Mouse (Mus musculus) neural tube, embryonic 14.5 days (tissue): ENCODE results near the gene Cryab. TPM values are rescaled to one million over a fixed set of nuclear protein-coding genes. Genes with fewer than 3 reads are reported as not detected.
A peak's percentile ranks its signal among the peaks of the same experiment; 100 is the strongest.

ENCODE experiments used
- ATAC-seq: fragments of 200-750 bp; cut with Nextera tagmentation; 2 replicates; pipeline ENCODE4 v1.8.0; 2017; ENCODE audit warnings: low read depth, mild to moderate bottlenecking, moderate TSS enrichment, moderate library complexity
- H3K27ac ChIP-seq: fragments of 300-500 bp; sonication (generic); 2 replicates; pipeline ENCODE4 v1.5.1; 2014; ENCODE audit warnings: low read depth, mild to moderate bottlenecking, control low read depth, low read length, moderate library complexity, mixed read lengths
- H3K27me3 ChIP-seq: fragments of 300-500 bp; sonication (generic); 2 replicates; pipeline ENCODE4 v1.6.1; 2014; ENCODE audit warnings: low read length; ENCODE audit not compliant: control insufficient read depth, insufficient read depth
- H3K36me3 ChIP-seq: fragments of 300-500 bp; sonication (generic); 2 replicates; pipeline ENCODE4 v1.6.1; 2014; ENCODE audit warnings: low read length, mixed read lengths; ENCODE audit not compliant: control insufficient read depth, insufficient read depth
- H3K4me1 ChIP-seq: fragments of 300-500 bp; sonication (generic); 2 replicates; pipeline ENCODE4 v1.6.1; 2014; ENCODE audit warnings: low read length; ENCODE audit not compliant: control insufficient read depth, insufficient read depth
- H3K4me2 ChIP-seq: fragments of 300-500 bp; sonication (generic); 2 replicates; pipeline ENCODE4 v1.6.1; 2014; ENCODE audit warnings: mild to moderate bottlenecking, low read depth, low read length, control low read depth
- H3K4me3 ChIP-seq: fragments of 300-500 bp; sonication (generic); 2 replicates; pipeline ENCODE4 v1.5.1; 2014; ENCODE audit warnings: low read depth, low read length, control low read depth, mixed read lengths
- H3K9ac ChIP-seq: fragments of 300-500 bp; sonication (generic); replicated peaks from 2 replicates; pipeline ENCODE4 v1.6.1; 2014; ENCODE audit warnings: low read depth, mild to moderate bottlenecking, control low read depth, low read length, mixed read lengths
- H3K9me3 ChIP-seq: fragments of 300-500 bp; sonication (generic); 2 replicates; pipeline ENCODE4 v1.6.1; 2016; ENCODE audit warnings: low read length; ENCODE audit not compliant: control insufficient read depth
- WGBS: fragments of 180-500 bp; shearing (Covaris S2); extraction: QIAGEN DNeasy Blood & Tissue Kit; methylation state at CpG from one replicate; pipeline ENCODE4 v1.1.7; 2014; 5-methylcytosine and 5-hydroxymethylcytosine counted together
- polyA plus RNA-seq: library from polyadenylated mRNA; unstranded; fragments of >200 nt; fragmentation: Nextera tagmentation; extraction: Ambion mirVana; gene quantifications from 2 replicates; pipeline ENCODE4 v1.2.1, GENCODE M21; 2014

Gene Cryab
- polyA plus RNA-seq, 1 experiment from 2014 or later: 3.4 TPM

DNA sequence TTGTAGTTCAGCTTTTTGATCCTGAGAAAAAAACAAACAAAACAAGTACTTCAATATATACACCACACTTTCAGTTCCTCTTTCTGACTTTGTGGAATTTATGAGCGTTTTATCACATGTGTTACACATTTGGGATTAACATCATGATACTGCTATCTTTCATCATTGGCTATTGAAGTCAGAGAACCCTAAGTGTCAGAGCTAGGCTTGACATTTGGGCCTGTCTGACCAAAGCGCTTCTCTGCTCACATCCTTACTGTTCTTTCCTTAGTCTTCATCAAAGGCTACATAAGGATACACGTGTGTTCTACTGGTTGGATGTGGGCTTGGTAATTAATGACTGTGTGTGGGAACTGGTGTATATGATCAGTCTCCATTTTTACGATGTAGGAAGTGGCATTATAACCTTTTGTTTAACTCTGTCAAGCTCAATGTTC, 22.9 kb downstream of the Cryab start:
- no peaks in the 10 kb centered on the region for H3K9me3 ChIP-seq
- no peaks in the 10 kb centered on the region for H3K27me3 ChIP-seq
- peak overlapping the region; percentile 66; the same call in 1 of the 2 replicates for H3K27ac ChIP-seq
- peak overlapping the region; percentile 70 for H3K4me2 ChIP-seq
- H3K4me3 ChIP-seq: peak overlapping the region; percentile 48
- peaks cover 12% of the 10 kb centered on the region; the same call in 1 of the 2 replicates for H3K4me1 ChIP-seq
- H3K36me3 ChIP-seq: no peaks in the 10 kb centered on the region
- 80% methylated on average over 4 of the region's 4 CpGs for whole genome bisulfite sequencing
- peak overlapping the region; percentile 62; the same call in 1 of the 2 replicates for H3K9ac ChIP-seq
- ATAC-seq: no peak

DNA sequence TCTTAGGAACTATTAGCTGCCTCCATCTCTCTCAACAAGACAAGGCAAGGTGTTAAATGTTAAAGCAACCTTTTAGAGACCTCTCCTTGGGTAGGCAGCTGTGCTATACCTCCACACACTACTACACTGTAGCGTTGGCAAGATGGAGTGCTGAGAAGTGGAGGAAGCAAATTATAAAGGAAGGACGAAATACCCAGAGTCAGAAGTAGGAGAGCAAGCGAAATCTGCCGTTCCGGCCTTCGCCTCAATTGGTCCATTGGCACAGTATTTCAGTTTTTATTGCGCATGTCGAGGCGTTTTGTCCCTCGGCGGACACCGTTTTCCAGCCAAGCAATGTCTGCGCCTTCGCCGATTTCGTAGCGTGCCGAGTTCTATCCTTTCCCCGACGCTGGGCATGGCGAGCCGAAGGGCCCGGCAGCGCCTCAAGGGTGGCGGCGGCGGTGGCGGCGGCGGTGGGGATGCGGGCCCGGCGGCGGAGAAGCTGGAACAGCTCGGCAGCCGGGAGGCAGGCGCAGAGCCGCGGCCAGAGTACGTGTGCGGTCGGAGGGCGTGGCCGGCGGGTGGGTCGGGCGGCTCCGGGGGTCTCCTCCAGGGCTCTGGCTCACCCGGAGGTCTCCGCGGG, 24.0 kb downstream of the Cryab start, which contains the start of the genes Alg9 and 1110032A03Rik:
TSS of gene Alg9 (plus strand) at position 29 of the 622 bp plus-strand sequence.
TSS of gene 1110032A03Rik (minus strand) at position 530 of the 622 bp plus-strand sequence.
- ATAC-seq: peak; percentile 80
- H3K27me3 ChIP-seq: no peaks in the 10 kb centered on the region
- peak within 1 kb of the TSS; percentile 70 for H3K4me2 ChIP-seq
- no peaks in the 10 kb centered on the region for H3K36me3 ChIP-seq
- H3K9me3 ChIP-seq: no peaks in the 10 kb centered on the region
- peak within 1 kb of the TSS; percentile 66 for H3K27ac ChIP-seq
- H3K4me1 ChIP-seq: peaks cover 11% of the 10 kb centered on the region; the same call in 1 of the 2 replicates
- H3K4me3 ChIP-seq: peak within 1 kb of the TSS; percentile 48
- H3K9ac ChIP-seq: peak within 1 kb of the TSS; percentile 62
- under 1% methylated on average over 47 of the region's 51 CpGs for WGBS

DNA sequence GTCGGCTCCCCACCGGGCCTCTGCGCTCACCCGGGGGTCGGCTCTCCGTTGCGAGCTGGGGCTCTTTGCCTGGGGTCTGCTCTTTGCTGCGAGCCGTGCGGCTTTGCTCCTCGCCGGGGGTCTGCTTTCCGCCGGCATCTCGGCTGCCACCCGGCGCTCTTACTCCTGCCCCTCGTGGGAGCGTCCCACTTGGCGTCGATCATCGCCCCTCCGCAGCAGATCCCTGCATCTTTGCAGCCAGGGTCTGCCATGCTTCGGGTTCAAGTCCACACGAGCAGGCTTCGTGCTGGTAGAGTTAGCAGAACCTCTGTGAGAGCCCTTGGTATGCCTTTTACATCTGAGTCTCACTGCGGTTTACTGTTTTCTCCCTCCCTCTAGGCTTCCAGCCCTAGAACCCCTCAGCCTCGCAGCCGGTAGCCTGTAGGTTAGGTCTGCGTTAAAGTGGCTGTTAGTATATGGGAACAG, 24.6 kb downstream of the Cryab start:
- peak overlapping the region; percentile 70 for H3K4me2 ChIP-seq
- ATAC-seq: peak; percentile 79
- peaks cover 3% of the 10 kb centered on the region; the same call in 1 of the 2 replicates for H3K36me3 ChIP-seq
- H3K4me3 ChIP-seq: peak overlapping the region; percentile 48
- WGBS: 0% methylated on average over 30 of the region's 30 CpGs
- H3K27me3 ChIP-seq: no peaks in the 10 kb centered on the region
- H3K9me3 ChIP-seq: no peaks in the 10 kb centered on the region
- H3K27ac ChIP-seq: peak overlapping the region; percentile 66
- peaks cover 11% of the 10 kb centered on the region; the same call in 1 of the 2 replicates for H3K4me1 ChIP-seq
- peak overlapping the region; percentile 62 for H3K9ac ChIP-seq

DNA sequence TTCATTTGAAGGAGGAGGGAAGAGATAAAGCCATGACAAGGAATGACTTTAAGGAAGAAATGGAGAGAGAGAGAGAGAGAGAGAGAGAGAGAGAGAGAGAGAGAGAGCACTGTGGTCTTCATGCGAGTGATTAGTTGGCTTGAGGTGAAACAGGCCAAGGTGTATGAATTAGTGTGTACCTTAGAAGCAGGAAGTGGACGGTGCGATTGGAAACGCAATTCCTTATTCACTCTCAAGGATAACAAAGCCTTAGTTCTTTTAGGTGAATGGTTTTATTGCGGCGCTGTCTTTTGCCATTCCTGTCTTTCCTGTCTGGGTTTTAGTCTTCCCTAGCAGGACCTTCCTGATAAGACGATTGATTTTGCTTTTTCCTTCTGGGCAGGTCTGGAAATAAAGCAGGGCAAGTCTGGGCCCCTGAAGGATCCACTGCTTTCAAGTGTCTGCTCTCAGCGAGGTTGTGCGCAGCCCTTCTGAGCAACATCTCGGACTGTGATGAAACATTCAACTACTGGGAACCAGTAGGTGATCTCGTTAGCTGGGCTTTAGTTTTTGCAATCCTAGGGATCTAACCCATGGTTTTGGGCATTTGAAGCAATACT, 25.1 kb downstream of the Cryab start:
- Histone ChIP-seq H3K4me3 (peak overlapping the region; percentile 48), H3K4me2 (peak overlapping the region; percentile 70), H3K27ac (no peak overlapping the region; the same call in 1 of the 2 replicates), H3K4me1 (peaks cover 11% of the 10 kb centered on the region; the same call in 1 of the 2 replicates), H3K9me3 (no peaks in the 10 kb centered on the region), H3K36me3 (peaks cover 9% of the 10 kb centered on the region; the same call in 1 of the 2 replicates), H3K9ac (peak overlapping the region; percentile 62), H3K27me3 (no peaks in the 10 kb centered on the region)
- no peak for ATAC-seq
- WGBS: 50% methylated on average over 11 of the region's 11 CpGs

DNA sequence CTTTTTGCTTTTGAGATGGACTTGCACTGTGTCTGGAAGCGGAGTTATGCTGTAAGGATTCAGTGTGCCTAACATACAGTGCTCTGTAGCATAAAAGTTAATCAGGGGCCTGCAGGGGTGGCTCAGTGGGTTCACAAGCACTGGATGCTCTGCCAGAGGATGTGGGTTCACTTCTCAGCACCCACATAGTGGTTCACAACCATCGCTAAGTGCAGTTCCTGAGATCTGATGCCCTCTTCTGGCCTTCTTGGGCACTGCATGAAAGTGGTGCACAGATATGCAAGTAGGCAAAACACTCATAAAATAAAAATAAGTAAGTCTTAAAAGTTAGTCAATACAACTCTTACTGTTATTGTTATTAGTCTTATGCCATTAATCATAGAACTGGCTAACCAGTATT, 31.0 kb downstream of the Cryab start:
- no peak overlapping the region for H3K9ac ChIP-seq
- no peaks in the 10 kb centered on the region for H3K27me3 ChIP-seq
- no peak overlapping the region for H3K4me3 ChIP-seq
- peaks cover 47% of the 10 kb centered on the region for H3K36me3 ChIP-seq
- H3K4me2 ChIP-seq: no peak overlapping the region
- no peak overlapping the region for H3K27ac ChIP-seq
- 72% methylated on average over 2 of the region's 2 CpGs for WGBS
- no peaks in the 10 kb centered on the region for H3K4me1 ChIP-seq
- ATAC-seq: no peak
- no peaks in the 10 kb centered on the region for H3K9me3 ChIP-seq

DNA sequence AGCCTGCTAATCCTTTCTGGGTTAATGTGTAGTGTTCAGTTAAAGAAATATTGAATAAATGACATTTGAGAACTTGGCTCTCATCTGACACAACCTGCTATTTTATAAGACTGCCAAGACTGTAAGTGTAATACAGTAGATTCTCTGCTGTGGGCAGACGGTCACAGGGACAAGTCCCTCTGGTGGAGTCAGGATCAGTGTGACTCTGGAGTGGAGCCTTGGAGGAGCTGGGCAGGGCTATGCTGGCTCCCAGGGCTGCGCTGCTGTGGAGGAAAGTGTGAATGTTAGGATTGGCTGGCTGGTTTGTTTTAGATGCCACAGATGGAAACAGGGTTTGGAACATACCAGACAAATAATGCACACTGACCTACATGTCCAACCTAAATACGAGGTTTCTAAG, 44.1 kb downstream of the Cryab start:
- ATAC-seq: no peak
- Histone ChIP-seq H3K27ac (no peak overlapping the region), H3K9ac (no peak overlapping the region), H3K4me1 (no peaks in the 10 kb centered on the region), H3K4me3 (no peak overlapping the region), H3K36me3 (peaks cover 24% of the 10 kb centered on the region), H3K27me3 (no peaks in the 10 kb centered on the region), H3K9me3 (no peaks in the 10 kb centered on the region), H3K4me2 (no peak overlapping the region)
- WGBS: 94% methylated on average over 3 of the region's 3 CpGs

DNA sequence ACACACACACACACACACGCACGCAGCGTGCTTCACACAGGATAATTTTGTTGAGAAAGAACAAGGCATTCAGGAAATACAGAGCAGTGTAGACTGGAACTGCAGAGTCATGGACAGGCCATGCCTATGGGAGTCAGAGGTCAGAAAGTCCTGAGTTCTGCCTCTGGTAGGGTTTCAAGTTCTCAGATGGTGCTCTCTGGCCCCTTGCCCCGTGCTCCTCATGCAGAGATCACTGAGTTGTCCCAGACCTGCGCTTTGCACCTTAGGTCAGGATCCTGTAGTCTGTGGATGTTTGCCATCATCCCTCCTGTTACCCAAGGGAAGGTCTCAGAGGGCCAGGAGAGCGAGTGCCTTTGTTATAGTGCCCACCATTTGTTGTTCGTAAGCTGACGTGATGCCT, 45.7 kb downstream of the Cryab start:
- no peaks in the 10 kb centered on the region for H3K27me3 ChIP-seq
- ATAC-seq: no peak
- no peak overlapping the region for H3K4me2 ChIP-seq
- no peak overlapping the region for H3K9ac ChIP-seq
- no peaks in the 10 kb centered on the region for H3K9me3 ChIP-seq
- H3K36me3 ChIP-seq: peaks cover 25% of the 10 kb centered on the region
- no peak overlapping the region for H3K27ac ChIP-seq
- WGBS: 92% methylated on average over 8 of the region's 8 CpGs
- H3K4me1 ChIP-seq: no peaks in the 10 kb centered on the region
- no peak overlapping the region for H3K4me3 ChIP-seq

DNA sequence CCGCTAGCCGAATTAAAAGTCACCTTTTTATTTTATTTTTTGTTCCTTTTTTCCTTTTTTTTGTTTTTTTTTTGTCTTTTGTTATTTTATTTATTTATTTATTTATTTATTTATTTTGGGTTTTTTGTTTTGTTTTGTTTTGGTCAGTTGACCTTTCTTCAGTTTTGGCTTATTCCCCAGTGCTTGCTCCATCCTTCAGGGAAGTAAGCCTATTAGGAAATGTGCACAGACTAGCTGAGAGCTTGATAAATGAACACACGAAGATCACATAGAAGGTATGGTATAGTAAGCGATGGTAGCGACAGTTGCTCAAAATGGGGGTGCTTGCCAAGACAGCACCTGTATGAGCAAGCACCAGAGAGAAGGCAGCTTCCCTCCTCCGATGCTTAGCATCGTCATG, 46.5 kb downstream of the Cryab start:
- Histone ChIP-seq H3K27ac (no peak overlapping the region), H3K27me3 (no peaks in the 10 kb centered on the region), H3K4me2 (no peak overlapping the region), H3K36me3 (peaks cover 22% of the 10 kb centered on the region), H3K9ac (no peak overlapping the region), H3K4me1 (no peaks in the 10 kb centered on the region), H3K9me3 (no peaks in the 10 kb centered on the region), H3K4me3 (no peak overlapping the region)
- ATAC-seq: no peak
- WGBS: 94% methylated on average over 7 of the region's 7 CpGs

DNA sequence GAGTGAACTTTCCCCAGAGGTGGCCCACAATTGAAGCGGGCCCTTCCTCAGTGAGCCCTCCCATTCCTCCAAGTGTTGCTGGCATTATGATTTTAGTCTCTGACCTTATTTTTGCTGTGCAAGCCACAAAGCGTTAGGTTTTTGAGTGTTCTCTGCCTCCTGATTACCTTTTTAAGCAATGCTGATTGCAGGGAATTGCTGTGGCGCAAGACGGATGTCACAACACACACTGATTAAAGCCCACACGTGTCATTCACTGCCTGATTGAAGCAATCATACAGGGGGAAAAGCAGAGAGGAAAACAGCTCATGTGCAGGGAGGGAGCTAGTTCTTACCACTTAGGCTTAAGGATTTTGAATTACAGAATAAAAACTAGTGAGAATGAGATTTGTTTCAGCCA, 47.2 kb downstream of the Cryab start:
- H3K36me3 ChIP-seq: peaks cover 18% of the 10 kb centered on the region
- ATAC-seq: no peak

More for the DNA sequence above, 47.2 kb downstream of the Cryab start:
- Histone ChIP-seq H3K27me3 (no peaks in the 10 kb centered on the region), H3K4me1 (no peaks in the 10 kb centered on the region), H3K4me2 (no peak overlapping the region), H3K9me3 (no peaks in the 10 kb centered on the region), H3K27ac (no peak overlapping the region), H3K4me3 (no peak overlapping the region), H3K9ac (no peak overlapping the region)
- WGBS: 86% methylated on average over 5 of the region's 5 CpGs
